Mouse (Mus musculus): ENCODE results near the gene Brinp2.

GRCm38 (mm10) chr1:158355177-158356050 is 712 bp downstream of the Brinp2 start:
- TF ChIP-seq EP300 (IDR thresholded peaks at IDR 0.05; ENCODE audit: low read depth in 1 of 2, low read length in 2 of 2) (no peak), POLR2A (IDR thresholded peaks at IDR 0.05; ENCODE audit: control insufficient read depth in 1 of 2, insufficient read depth in 1 of 2, low read depth in 1 of 2, low read length in 2 of 2, poor library complexity in 1 of 2) (no peak), MAFK (IDR thresholded peaks at IDR 0.05; ENCODE audit: borderline replicate concordance, low read depth, low read length) (no peak), CTCF (IDR thresholded peaks at IDR 0.05 in 2 of 3, conservative IDR thresholded peaks at IDR 0.05 in 1 of 3; ENCODE audit: control insufficient read depth in 1 of 3, insufficient read depth in 1 of 3, low read depth in 2 of 3, low read length in 3 of 3, poor library complexity in 1 of 3, severe bottlenecking in 1 of 3) (no peak)
